Mouse (Mus musculus): ENCODE measurements around the gene Arhgef19. TPM values are rescaled to one million over a fixed set of nuclear protein-coding genes. Genes with fewer than 3 reads are reported as not detected.

Gene Arhgef19
- polyA plus RNA-seq, 1 experiment from 2014 or later: 6.6 TPM

DNA sequence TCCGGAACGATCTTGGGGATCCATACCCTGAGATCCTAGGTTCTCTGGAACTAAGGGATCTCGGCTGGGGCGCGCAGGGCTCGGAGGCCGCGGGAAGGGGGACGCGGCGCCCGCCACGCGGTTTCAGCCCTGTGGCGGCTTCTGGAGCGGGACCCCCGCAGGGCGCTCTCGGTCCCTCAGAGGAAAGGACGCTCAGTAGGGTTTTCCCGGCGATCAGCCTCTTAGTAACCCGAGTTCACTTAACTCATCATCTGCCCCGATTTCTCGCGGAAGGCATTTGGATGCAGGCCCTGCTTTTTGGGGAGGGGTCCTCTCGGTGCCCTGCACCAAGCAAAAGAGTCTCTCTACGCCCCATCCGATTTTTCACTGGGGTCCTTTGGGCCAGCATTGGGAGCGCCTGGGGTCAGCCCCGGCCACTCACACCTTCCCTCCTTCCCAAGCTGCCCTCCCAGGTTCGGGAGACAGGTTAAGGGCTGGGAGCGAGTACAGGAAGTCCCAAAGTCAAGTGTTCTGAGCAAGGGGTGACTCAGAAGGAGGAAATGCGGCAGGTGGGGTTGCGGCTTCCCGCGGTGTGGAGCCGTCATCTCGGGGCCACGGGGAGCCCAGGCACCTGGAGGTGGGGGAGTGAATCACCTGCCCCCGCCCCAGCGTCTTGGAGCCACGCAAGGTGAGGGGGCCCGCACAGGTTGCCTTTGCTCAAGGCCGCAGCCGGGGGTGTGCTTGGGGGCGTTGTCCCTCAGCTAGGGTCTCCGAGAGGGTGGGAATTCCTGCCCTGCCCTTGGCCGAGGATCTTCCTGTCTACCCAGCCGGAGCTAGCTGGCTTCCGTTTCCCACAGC is 62.5 kb downstream of the Arhgef19 start:
- DNase-seq (ENCODE audit: low spot score): peak; percentile 83
- Histone ChIP-seq H3K4me3 (ENCODE audit: low read depth, low read length) (peak overlapping the region; percentile 81), H3K4me2 (replicated peaks; ENCODE audit: low read depth) (peak overlapping the region; percentile 87), H3K9ac (ENCODE audit: low read length) (peak overlapping the region; percentile 91), H3K9me3 (ENCODE audit: control insufficient read depth, low read length) (no peaks in the 10 kb centered on the region), H3K36me3 (ENCODE audit: control insufficient read depth, insufficient read depth, low read length) (no peaks in the 10 kb centered on the region; the same call in 1 of the 2 replicates), H3K27ac (replicated peaks) (peak overlapping the region; percentile 91), H3K27me3 (ENCODE audit: control insufficient read depth, insufficient read depth, low read length) (no peaks in the 10 kb centered on the region), H3K4me1 (replicated peaks; ENCODE audit: control insufficient read depth, insufficient read depth) (no peaks in the 10 kb centered on the region)
- ATAC-seq (ENCODE audit: low FRiP score, low TSS enrichment): peak; percentile 81
- TF ChIP-seq EP300 (optimal IDR thresholded peaks at IDR 0.05) (no peak), CTCF (IDR thresholded peaks at IDR 0.05; ENCODE audit: low read depth) (no peak)
- WGBS: 2% methylated on average over 51 of the region's 51 CpGs

DNA sequence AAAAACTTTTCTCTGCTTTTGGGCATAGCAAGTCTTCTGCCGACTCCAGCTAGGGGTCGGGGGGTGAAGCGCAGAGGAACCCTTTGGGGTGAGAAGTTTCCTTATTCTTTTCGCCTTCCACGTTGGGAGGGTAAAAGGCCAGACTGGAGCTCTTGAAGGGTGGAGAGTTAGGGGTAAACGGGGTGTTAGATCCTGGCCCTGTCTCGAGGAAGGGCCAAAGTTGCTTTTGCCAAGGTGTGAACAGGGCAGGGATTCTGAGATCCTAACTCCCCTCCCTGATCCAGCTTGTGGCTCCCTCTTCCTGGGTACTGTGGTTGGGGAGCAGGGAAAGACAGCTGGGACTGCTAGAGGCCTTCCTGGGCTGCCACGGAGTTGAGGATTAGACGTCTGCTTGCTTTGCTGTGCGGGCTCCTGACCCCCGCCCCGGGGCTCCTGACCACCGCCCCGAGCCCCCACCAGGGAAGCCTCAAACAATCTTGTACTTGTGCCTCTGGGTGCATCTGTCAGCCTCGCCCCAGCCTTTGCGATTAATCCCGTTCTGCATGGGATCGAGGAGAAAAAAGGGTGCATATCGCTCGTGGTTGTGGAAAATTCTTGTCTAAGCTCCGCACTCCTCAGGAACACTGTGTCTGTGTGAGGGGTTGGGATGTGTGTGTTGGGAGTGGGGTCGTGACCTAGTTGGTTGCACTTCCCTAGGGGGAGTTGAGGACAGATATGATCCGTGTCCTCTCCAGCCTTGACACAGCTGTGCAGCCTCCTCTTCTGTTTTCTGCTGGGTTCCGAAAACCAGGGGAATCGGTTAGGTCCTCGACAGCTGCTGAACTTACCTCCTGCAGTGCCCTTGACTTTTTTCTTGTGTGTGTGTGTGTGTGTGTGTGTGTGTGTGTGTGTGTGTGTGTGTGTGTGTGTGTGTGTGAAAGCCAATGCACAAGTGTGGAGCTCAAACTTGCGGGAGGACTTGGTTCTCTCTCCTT is 63.4 kb downstream of the Arhgef19 start:
- DNase-seq (ENCODE audit: low spot score) (no peak), ATAC-seq (ENCODE audit: low FRiP score, low TSS enrichment) (no peak)
- no peaks in the 10 kb centered on the region for H3K4me1 ChIP-seq (replicated peaks; ENCODE audit: control insufficient read depth, insufficient read depth)
- H3K27ac ChIP-seq (replicated peaks): peak overlapping the region; percentile 91
- peak overlapping the region; percentile 91 for H3K9ac ChIP-seq (ENCODE audit: low read length)
- no peaks in the 10 kb centered on the region for H3K9me3 ChIP-seq (ENCODE audit: control insufficient read depth, low read length)
- no peaks in the 10 kb centered on the region for H3K27me3 ChIP-seq (ENCODE audit: control insufficient read depth, insufficient read depth, low read length)
- peak overlapping the region; percentile 87 for H3K4me2 ChIP-seq (replicated peaks; ENCODE audit: low read depth)
- peak overlapping the region; percentile 81 for H3K4me3 ChIP-seq (ENCODE audit: low read depth, low read length)
- 21% methylated on average over 27 of the region's 27 CpGs for WGBS
- TF ChIP-seq CTCF (IDR thresholded peaks at IDR 0.05; ENCODE audit: low read depth) (no peak), EP300 (optimal IDR thresholded peaks at IDR 0.05) (no peak)
- H3K36me3 ChIP-seq (ENCODE audit: control insufficient read depth, insufficient read depth, low read length): no peaks in the 10 kb centered on the region; the same call in 1 of the 2 replicates

DNA sequence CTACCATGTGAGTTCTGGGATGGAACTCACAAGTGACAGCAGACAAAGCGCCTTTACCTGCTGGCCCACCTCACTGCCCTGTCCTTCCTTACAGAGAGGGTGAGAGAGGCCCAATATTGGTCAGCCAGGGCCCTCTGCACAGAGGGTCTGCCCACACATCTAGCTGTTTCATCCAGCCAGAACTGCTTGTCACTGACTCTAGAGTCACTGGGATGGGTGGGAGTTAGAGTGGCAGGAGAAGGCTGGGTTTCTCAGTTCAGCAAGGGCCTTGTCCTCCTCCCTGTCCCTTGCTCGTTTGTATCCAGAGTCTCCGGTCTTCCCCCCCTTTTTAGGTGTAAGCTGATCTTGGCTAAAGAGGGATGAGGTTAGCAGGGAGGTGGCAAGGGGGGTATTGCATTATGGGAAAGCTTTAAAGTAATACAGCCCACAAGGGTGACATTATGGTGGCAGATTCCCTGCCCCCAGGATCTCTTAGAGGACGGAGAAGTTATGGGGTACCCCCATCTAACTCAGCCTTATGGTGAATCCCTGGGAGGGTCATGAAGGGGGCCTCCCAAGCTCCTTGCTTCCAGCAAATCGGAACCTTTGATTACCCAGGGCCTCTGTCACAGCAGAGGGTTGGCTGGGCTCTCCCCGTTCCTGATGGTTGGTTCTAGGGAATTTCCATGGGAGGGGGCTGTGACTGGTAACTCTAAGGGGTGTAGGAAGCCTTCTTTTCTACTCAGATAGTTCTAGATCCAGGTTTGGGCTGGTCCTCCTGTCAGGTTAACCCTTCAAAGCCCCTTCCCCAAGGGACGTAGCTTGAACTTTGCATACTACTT is 64.3 kb downstream of the Arhgef19 start:
- no peak overlapping the region for H3K27ac ChIP-seq (replicated peaks)
- 53% methylated on average over 7 of the region's 7 CpGs for WGBS
- peak overlapping the region; percentile 41 for H3K9ac ChIP-seq (ENCODE audit: low read length)

DNA sequence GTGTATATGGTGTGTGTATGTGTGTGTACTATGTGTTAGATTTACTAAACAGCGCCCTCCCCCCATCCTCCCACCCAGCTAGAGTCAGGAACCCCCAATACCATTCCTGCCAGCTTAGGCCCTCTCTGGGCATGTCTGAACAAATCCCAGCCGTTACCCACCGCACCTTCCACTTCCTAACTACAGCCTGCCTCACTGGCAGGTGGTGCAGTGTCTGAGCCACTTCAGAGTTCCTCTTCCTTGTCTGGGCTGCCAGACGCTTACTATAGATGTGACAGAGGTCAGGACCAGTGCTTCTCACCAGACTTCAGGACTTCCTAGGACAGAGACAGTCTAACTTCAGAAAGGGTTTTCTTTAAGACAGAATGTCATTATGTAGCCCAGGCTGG is 64.9 kb downstream of the Arhgef19 start:
- Histone ChIP-seq H3K4me2 (replicated peaks; ENCODE audit: low read depth) (peak overlapping the region; percentile 87), H3K9ac (ENCODE audit: low read length) (no peak overlapping the region), H3K4me3 (ENCODE audit: low read depth, low read length) (peak overlapping the region; percentile 81; the same call in 1 of the 2 replicates), H3K9me3 (ENCODE audit: control insufficient read depth, low read length) (no peaks in the 10 kb centered on the region), H3K4me1 (replicated peaks; ENCODE audit: control insufficient read depth, insufficient read depth) (no peaks in the 10 kb centered on the region), H3K27ac (replicated peaks) (no peak overlapping the region), H3K27me3 (ENCODE audit: control insufficient read depth, insufficient read depth, low read length) (no peaks in the 10 kb centered on the region), H3K36me3 (ENCODE audit: control insufficient read depth, insufficient read depth, low read length) (no peaks in the 10 kb centered on the region; the same call in 1 of the 2 replicates)
- 56% methylated on average over 4 of the region's 4 CpGs for WGBS
- DNase-seq (ENCODE audit: low spot score) (no peak), ATAC-seq (ENCODE audit: low FRiP score, low TSS enrichment) (no peak)
- TF ChIP-seq CTCF (IDR thresholded peaks at IDR 0.05; ENCODE audit: low read depth): no peak
- no peak for TF ChIP-seq EP300 (optimal IDR thresholded peaks at IDR 0.05)

More for the DNA sequence above, 64.3 kb downstream of the Arhgef19 start:
- Histone ChIP-seq H3K4me2 (replicated peaks; ENCODE audit: low read depth) (peak overlapping the region; percentile 87), H3K27me3 (ENCODE audit: control insufficient read depth, insufficient read depth, low read length) (no peaks in the 10 kb centered on the region), H3K4me1 (replicated peaks; ENCODE audit: control insufficient read depth, insufficient read depth) (no peaks in the 10 kb centered on the region), H3K36me3 (ENCODE audit: control insufficient read depth, insufficient read depth, low read length) (no peaks in the 10 kb centered on the region; the same call in 1 of the 2 replicates), H3K9me3 (ENCODE audit: control insufficient read depth, low read length) (no peaks in the 10 kb centered on the region), H3K4me3 (ENCODE audit: low read depth, low read length) (peak overlapping the region; percentile 81)
- no peak for TF ChIP-seq EP300 (optimal IDR thresholded peaks at IDR 0.05)
- TF ChIP-seq CTCF (IDR thresholded peaks at IDR 0.05; ENCODE audit: low read depth): no peak
- ATAC-seq (ENCODE audit: low FRiP score, low TSS enrichment) (no peak), DNase-seq (ENCODE audit: low spot score) (no peak)

DNA sequence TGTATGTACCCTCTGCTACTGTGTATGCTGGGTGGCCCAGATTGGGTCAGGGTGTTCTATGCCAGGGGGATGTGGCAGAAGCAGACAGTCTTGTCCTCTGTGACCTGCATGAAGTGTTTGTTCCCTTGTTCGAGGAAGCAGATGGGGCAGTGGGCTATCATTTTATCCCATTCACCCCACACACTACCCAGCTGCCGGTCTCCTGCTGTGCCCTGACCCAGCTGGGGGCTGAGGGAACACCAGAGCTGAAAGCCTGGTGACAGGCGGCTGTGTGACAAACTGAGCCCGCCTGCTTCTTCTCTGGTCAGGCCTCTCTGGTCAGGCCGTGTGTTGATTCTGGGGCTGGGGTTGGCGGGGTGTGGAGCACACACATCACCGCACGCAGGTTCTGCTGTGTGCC is 66.8 kb downstream of the Arhgef19 start:
- H3K4me1 ChIP-seq (replicated peaks; ENCODE audit: control insufficient read depth, insufficient read depth): peaks cover 10% of the 10 kb centered on the region
- H3K27me3 ChIP-seq (ENCODE audit: control insufficient read depth, insufficient read depth, low read length): no peaks in the 10 kb centered on the region
- TF ChIP-seq CTCF (IDR thresholded peaks at IDR 0.05; ENCODE audit: low read depth): no peak
- TF ChIP-seq EP300 (optimal IDR thresholded peaks at IDR 0.05): no peak
- no peak overlapping the region for H3K4me3 ChIP-seq (ENCODE audit: low read depth, low read length)
- no peaks in the 10 kb centered on the region; the same call in 1 of the 2 replicates for H3K36me3 ChIP-seq (ENCODE audit: control insufficient read depth, insufficient read depth, low read length)
- no peak overlapping the region for H3K4me2 ChIP-seq (replicated peaks; ENCODE audit: low read depth)
- H3K27ac ChIP-seq (replicated peaks): no peak overlapping the region
- no peak overlapping the region; the same call in 1 of the 2 replicates for H3K9ac ChIP-seq (ENCODE audit: low read length)
- WGBS: 59% methylated on average over 8 of the region's 8 CpGs
- no peak for DNase-seq (ENCODE audit: low spot score)
- no peak for ATAC-seq (ENCODE audit: low FRiP score, low TSS enrichment)
- no peaks in the 10 kb centered on the region for H3K9me3 ChIP-seq (ENCODE audit: control insufficient read depth, low read length)

Other genes with a start within 250 kb of the Arhgef19 start
- 244 and 247 TPM in 2 replicates for gene Mfap2, start 229.1 kb upstream of the Arhgef19 start, polyA plus RNA-seq (2015; fragmentation: Nextera tagmentation; extraction: Ambion mirVana)
- 1.4 and 1.6 TPM in 2 replicates for gene Crocc, start 178.9 kb upstream of the Arhgef19 start, polyA plus RNA-seq (2015; fragmentation: Nextera tagmentation; extraction: Ambion mirVana)
- gene Necap2, start 161.1 kb upstream of the Arhgef19 start, polyA plus RNA-seq (2015; fragmentation: Nextera tagmentation; extraction: Ambion mirVana): 77.7 and 81.1 TPM in 2 replicates
- 0.05 and 0.11 TPM in 2 replicates for gene Spata21, start 151.2 kb upstream of the Arhgef19 start, polyA plus RNA-seq (2015; fragmentation: Nextera tagmentation; extraction: Ambion mirVana)
- 28.6 and 29.6 TPM in 2 replicates for gene Szrd1, start 99.7 kb upstream of the Arhgef19 start, polyA plus RNA-seq (2015; fragmentation: Nextera tagmentation; extraction: Ambion mirVana)
- 9.8 and 11.5 TPM in 2 replicates for gene Fbxo42, start 91.6 kb upstream of the Arhgef19 start, polyA plus RNA-seq (2015; fragmentation: Nextera tagmentation; extraction: Ambion mirVana)
- gene Rsg1, start 25.5 kb upstream of the Arhgef19 start, polyA plus RNA-seq (2015; fragmentation: Nextera tagmentation; extraction: Ambion mirVana): 1.8 and 2.3 TPM in 2 replicates
- gene Epha2, start 61.7 kb downstream of the Arhgef19 start, polyA plus RNA-seq (2015; fragmentation: Nextera tagmentation; extraction: Ambion mirVana): 3.9 and 4.9 TPM in 2 replicates
- gene Fam131c, start 128.7 kb downstream of the Arhgef19 start, polyA plus RNA-seq (2015; fragmentation: Nextera tagmentation; extraction: Ambion mirVana): 3.4 and 3.6 TPM in 2 replicates
- 0.08 TPM in 1 of 2 replicates, not detected in the other for gene Clcnka, start 159.2 kb downstream of the Arhgef19 start, polyA plus RNA-seq (2015; fragmentation: Nextera tagmentation; extraction: Ambion mirVana)
- not detected in 2 replicates for gene Clcnkb, start 176.5 kb downstream of the Arhgef19 start, polyA plus RNA-seq (2015; fragmentation: Nextera tagmentation; extraction: Ambion mirVana)
- 2.3 and 3.5 TPM in 2 replicates for gene Hspb7, start 181.3 kb downstream of the Arhgef19 start, polyA plus RNA-seq (2015; fragmentation: Nextera tagmentation; extraction: Ambion mirVana)
- gene Srarp, start 196.6 kb downstream of the Arhgef19 start, polyA plus RNA-seq (2015; fragmentation: Nextera tagmentation; extraction: Ambion mirVana): not detected in 2 replicates
- 13.3 and 16.8 TPM in 2 replicates for gene Zbtb17, start 205.2 kb downstream of the Arhgef19 start, polyA plus RNA-seq (2015; fragmentation: Nextera tagmentation; extraction: Ambion mirVana)